In genomic region chr1:54707036-54707887, GRCm38 (mm10) we compare ENCODE assay signal across 19 mouse cellular contexts.
DNase-seq lines count a peak whose midpoint lies in the region; ATAC-seq and TF ChIP-seq lines count a peak whose summit lies in the region.
"Had no signal": no experiment of that assay in that cellular context is flagged by ENCODE, and none has a peak within 500 bp of the region (broad histone marks: within the 10 kb centered on the region; RNA-seq: fewer than 3 reads in every experiment).

No protein-coding gene starts in this region.

- no peak for TF ChIP-seq POLR2A in small intestine, adult 2 months (IDR thresholded peaks at IDR 0.05; ENCODE audit: low read depth, low read length)

- ATAC-seq in forebrain, embryonic 11.5 days (replicated peaks; ENCODE audit: low FRiP score) = peak; percentile 80
- ATAC-seq in hindbrain, embryonic 12.5 days (ENCODE audit: low FRiP score) = peak; percentile 76
- peak; percentile 89 for ATAC-seq in midbrain, embryonic 15.5 days (replicated peaks)
- ATAC-seq: intestine, postnatal 0 days had no signal

- H3K9me3 ChIP-seq in forebrain, embryonic 11.5 days (ENCODE audit: control insufficient read depth, low read length) = no peaks in the 10 kb centered on the region
- 0 out of 2 replicates have a peak, but pooled peaks cover under 1% of the 10 kb centered on the region for H3K9me3 ChIP-seq in forebrain, embryonic 10.5 days
- no peaks in the 10 kb centered on the region for H3K9me3 ChIP-seq in hindbrain, embryonic 12.5 days (replicated peaks)
- H3K9me3 ChIP-seq in midbrain, embryonic 15.5 days = no peaks in the 10 kb centered on the region
- H3K9me3 ChIP-seq: heart, embryonic 10.5 days; limb, embryonic 12.5 days; liver, embryonic 15.5 days had no signal

- DNase-seq in forebrain, embryonic 11.5 days (ENCODE audit: low spot score) = no peak
- DNase-seq in forebrain, embryonic 10.5 days (ENCODE audit: extremely low spot score, low spot score) = no peak
- no peak for DNase-seq in liver
- DNase-seq in embryo, embryonic 10.5 days (ENCODE audit: low spot score) = no peak
- DNase-seq in embryo, embryonic 11 days = no peak
- DNase-seq: cerebellum, adult 11 months; cerebellum, postnatal 25 days; gastrocnemius, postnatal 25 days; lung, postnatal 4 days; thymus, adult 2 months had no signal

- WGBS in forebrain, embryonic 11.5 days = 64% methylated on average over 10 of the region's 10 CpGs
- 75% methylated on average over 10 of the region's 10 CpGs for WGBS in forebrain, embryonic 10.5 days
- WGBS in hindbrain, embryonic 12.5 days = 65% methylated on average over 10 of the region's 10 CpGs
- WGBS in midbrain, embryonic 15.5 days = 39% methylated on average over 10 of the region's 10 CpGs
- 69% methylated on average over 10 of the region's 10 CpGs for WGBS in small intestine, adult 2 months

- H3K4me2 ChIP-seq in forebrain, embryonic 11.5 days (ENCODE audit: low read depth, low read length, severe bottlenecking) = no peak overlapping the region
- H3K4me2 ChIP-seq in hindbrain, embryonic 12.5 days (replicated peaks) = no peak overlapping the region
- H3K4me2 ChIP-seq in midbrain, embryonic 15.5 days = peak overlapping the region; percentile 5; the same call in 1 of the 2 replicates
- H3K4me2 ChIP-seq: limb, embryonic 12.5 days; liver, embryonic 15.5 days had no signal

- 0 out of 2 replicates have a peak, but pooled peaks have one; percentile 4 for TF ChIP-seq CTCF in small intestine, adult 2 months (IDR thresholded peaks at IDR 0.05; ENCODE audit: extremely low read depth, insufficient read length, insufficient replicate concordance, low read depth, low read length)

- H3K4me1 ChIP-seq in forebrain, embryonic 11.5 days (replicated peaks; ENCODE audit: control insufficient read depth, insufficient read depth, low read length) = 0 out of 2 replicates have a peak, but pooled peaks cover 2% of the 10 kb centered on the region
- 0 out of 2 replicates have a peak, but pooled peaks cover 5% of the 10 kb centered on the region for H3K4me1 ChIP-seq in forebrain, embryonic 10.5 days
- H3K4me1 ChIP-seq in hindbrain, embryonic 12.5 days = peaks cover 11% of the 10 kb centered on the region; the same call in 1 of the 2 replicates
- peaks cover 18% of the 10 kb centered on the region for H3K4me1 ChIP-seq in midbrain, embryonic 15.5 days
- H3K4me1 ChIP-seq in small intestine, adult 2 months (ENCODE audit: control insufficient read depth, insufficient read depth, insufficient read length, low read length) = no peaks in the 10 kb centered on the region
- H3K4me1 ChIP-seq: limb, embryonic 12.5 days; liver, embryonic 15.5 days had no signal

- H3K36me3 ChIP-seq in forebrain, embryonic 11.5 days (ENCODE audit: control insufficient read depth, insufficient read depth, low read length) = no peaks in the 10 kb centered on the region
- H3K36me3 ChIP-seq in forebrain, embryonic 10.5 days (replicated peaks) = 0 out of 2 replicates have a peak, but pooled peaks cover 2% of the 10 kb centered on the region
- H3K36me3 ChIP-seq in hindbrain, embryonic 12.5 days = no peaks in the 10 kb centered on the region
- H3K36me3 ChIP-seq in midbrain, embryonic 15.5 days (replicated peaks) = no peaks in the 10 kb centered on the region
- H3K36me3 ChIP-seq in small intestine, adult 2 months (ENCODE audit: control insufficient read depth, insufficient read depth, low read length) = no peaks in the 10 kb centered on the region
- H3K36me3 ChIP-seq: liver, embryonic 15.5 days had no signal

- H3K9ac ChIP-seq in forebrain, embryonic 11.5 days (ENCODE audit: low read length) = no peak overlapping the region
- H3K9ac ChIP-seq in hindbrain, embryonic 12.5 days = no peak overlapping the region
- no peak overlapping the region for H3K9ac ChIP-seq in midbrain, embryonic 15.5 days
- H3K9ac ChIP-seq: limb, embryonic 12.5 days; liver, embryonic 15.5 days had no signal

- H3K4me3 ChIP-seq in forebrain, embryonic 11.5 days (ENCODE audit: low read depth, low read length) = no peak overlapping the region
- H3K4me3 ChIP-seq in forebrain, embryonic 10.5 days = no peak overlapping the region
- H3K4me3 ChIP-seq in hindbrain, embryonic 12.5 days = no peak overlapping the region
- H3K4me3 ChIP-seq in midbrain, embryonic 15.5 days = no peak overlapping the region
- no peak overlapping the region for H3K4me3 ChIP-seq in small intestine, adult 2 months (ENCODE audit: low read depth, low read length)
- H3K4me3 ChIP-seq: heart, embryonic 10.5 days; limb, embryonic 12.5 days; liver, embryonic 15.5 days had no signal

- H3K27ac ChIP-seq in forebrain, embryonic 11.5 days (ENCODE audit: low read depth, low read length) = peak overlapping the region; percentile 26; the same call in 1 of the 2 replicates
- H3K27ac ChIP-seq in forebrain, embryonic 10.5 days = no peak overlapping the region
- H3K27ac ChIP-seq in hindbrain, embryonic 12.5 days = no peak overlapping the region
- peak overlapping the region; percentile 71 for H3K27ac ChIP-seq in midbrain, embryonic 15.5 days
- H3K27ac ChIP-seq in small intestine, adult 2 months (ENCODE audit: insufficient read depth, low read depth, low read length) = no peak overlapping the region
- H3K27ac ChIP-seq: heart, embryonic 10.5 days; kidney, postnatal 0 days; limb, embryonic 12.5 days; liver, embryonic 15.5 days had no signal

- no peaks in the 10 kb centered on the region for H3K27me3 ChIP-seq in forebrain, embryonic 11.5 days (ENCODE audit: control insufficient read depth, insufficient read depth, low read length)
- H3K27me3 ChIP-seq in forebrain, embryonic 10.5 days (ENCODE audit: poor library complexity, severe bottlenecking) = no peaks in the 10 kb centered on the region
- H3K27me3 ChIP-seq in hindbrain, embryonic 12.5 days = no peaks in the 10 kb centered on the region
- no peaks in the 10 kb centered on the region for H3K27me3 ChIP-seq in midbrain, embryonic 15.5 days (replicated peaks)
- H3K27me3 ChIP-seq in small intestine, adult 2 months (ENCODE audit: control insufficient read depth, insufficient read depth, low read length) = no peaks in the 10 kb centered on the region
- H3K27me3 ChIP-seq: CH12.LX; limb, embryonic 12.5 days; liver, embryonic 15.5 days had no signal

Comparison
In these comparisons a context has a peak if more than half of its experiments do, and no peak if none do; other contexts are left out.
1. H3K27ac ChIP-seq: peak in forebrain, embryonic 11.5 days (single experiment) and midbrain, embryonic 15.5 days (single experiment); none in forebrain, embryonic 10.5 days (single experiment), hindbrain, embryonic 12.5 days (single experiment) and small intestine, adult 2 months (single experiment).
2. Peak in every context shown above with its lines, with median percentiles within 50 percentile points of each other: ATAC-seq.